Mouse (Mus musculus): ENCODE results near the gene Ppib.

Ppib gene

GRCm38 (mm10) chr9:66059583-66060307 is at the start of gene Ppib:
Gene Ppib (plus strand): TSS chr9:66060222.
- DNase-seq (ENCODE audit: low spot score) = peak; percentile 99

DNA sequence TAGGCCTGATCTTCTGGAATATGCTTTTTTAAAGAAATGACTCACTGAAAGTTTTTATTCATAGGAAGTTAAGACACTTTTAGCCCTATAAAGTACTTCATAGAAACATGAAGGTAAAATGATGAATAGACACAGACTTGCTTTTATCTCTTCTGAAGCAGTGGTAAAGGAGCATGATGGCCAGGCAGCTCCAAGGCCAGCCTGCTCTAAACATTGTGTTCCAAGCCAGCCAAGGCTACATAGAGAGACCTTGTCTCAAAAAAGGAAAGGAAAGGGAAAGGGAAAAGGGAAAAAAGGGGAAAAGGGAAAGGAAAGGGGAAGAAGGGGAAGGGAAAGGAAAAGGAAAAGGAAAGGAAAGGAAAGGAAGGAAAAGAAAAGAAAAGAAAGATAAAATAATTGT is 39.4 kb upstream of the Ppib start:
- no peak for DNase-seq (ENCODE audit: low spot score)

DNA sequence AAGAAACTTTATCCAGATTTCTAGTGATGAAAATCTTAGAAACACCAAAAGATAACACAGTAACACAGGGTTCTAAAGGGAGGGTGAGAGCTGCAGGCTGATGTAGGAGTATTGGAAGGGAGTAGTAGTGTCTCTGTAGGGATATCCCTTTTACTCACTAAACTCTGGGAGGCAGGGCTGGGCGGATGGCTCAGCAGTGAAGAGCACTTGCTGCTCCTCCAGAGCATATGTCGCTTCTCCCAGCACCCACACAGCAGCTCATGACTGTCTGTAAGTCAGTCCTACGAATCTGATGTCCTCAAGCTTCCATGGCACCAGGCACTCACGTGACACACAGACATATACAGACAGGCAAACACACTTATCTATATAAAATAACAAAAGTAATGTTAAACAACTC is 21.9 kb upstream of the Ppib start:
- DNase-seq (ENCODE audit: low spot score) = no peak

DNA sequence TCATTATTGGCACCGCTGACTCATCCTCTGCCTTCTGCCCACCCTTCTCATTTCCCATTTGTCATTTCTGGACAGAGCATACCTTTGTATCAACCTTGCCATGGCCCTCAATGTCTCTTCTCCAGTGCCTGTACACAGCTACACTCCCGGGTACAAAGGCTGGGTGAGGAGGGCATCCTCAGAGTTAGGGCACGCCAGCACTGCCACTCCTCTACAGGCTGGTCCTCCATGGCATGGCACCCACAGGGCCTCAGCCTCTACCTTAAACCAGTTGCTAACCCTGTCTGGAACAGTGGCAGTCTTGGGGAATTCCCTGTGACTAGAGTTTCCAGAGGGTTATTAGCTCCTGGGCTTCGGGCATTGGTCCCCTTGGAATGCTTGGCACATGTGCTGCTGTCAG is 21.4 kb upstream of the Ppib start:
- DNase-seq (ENCODE audit: low spot score) = no peak

GRCm38 (mm10) chr9:66039290-66039689 is 20.7 kb upstream of the Ppib start:
- no peak for DNase-seq (ENCODE audit: low spot score)

DNA sequence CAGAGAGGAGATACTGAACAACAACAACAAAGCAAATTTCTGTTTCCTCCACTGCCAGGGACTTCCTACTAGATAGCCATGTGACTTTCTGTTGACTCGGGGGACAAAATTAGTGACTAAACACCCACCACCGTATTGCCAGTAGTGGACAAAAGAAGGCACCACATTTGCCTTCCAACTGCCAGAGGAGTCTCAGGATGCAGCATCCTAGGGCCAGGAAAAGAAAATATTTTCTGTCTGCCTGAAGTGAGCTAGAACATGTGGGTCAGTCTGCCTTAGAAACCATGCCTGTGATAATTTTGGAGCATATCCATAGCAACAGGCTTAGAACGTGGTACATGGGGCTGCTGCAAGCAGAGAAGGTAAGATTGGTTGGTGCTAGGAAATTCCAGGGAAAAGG is 19.2 kb upstream of the Ppib start:
- DNase-seq (ENCODE audit: low spot score) = no peak

- no peak for DNase-seq (ENCODE audit: low spot score)
Measured at GRCm38 (mm10) chr9:66042331-66042730, 17.7 kb upstream of the Ppib start.

- DNase-seq (ENCODE audit: low spot score) = no peak
Measured at GRCm38 (mm10) chr9:66043241-66043640, 16.8 kb upstream of the Ppib start.

DNA sequence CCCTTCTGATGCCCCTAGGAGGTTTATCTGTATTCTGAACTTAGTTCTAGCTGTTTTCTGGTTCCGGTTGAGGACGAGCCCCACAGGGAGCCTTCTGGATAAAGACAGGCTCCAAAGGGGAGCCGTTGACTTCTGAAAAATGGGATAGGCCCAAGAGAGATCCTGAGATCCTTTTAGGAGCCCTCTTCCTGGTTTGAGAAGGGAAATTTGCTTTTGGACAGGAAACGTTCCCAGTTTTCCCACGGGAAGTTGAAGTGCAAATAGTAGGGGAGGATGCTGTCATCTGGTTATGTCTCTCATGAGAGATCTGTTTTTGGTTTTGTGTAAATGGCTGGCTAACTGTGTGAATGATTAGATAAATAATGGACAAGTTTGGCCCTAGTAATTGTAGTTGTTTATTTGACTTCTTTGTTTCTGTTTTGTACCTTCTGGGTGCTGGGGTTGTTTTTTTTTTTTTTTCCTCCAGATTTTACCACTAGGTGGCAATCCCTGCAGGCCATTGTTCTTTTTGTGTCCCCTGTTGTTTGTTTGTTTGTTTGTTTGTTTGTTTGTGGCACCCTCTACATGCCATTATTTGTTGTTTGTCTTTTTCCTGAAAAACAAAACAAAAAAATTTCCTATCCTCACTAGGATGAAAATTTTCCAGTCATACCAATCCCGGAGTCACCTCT is 10.0 kb upstream of the Ppib start:
- no peak for DNase-seq (ENCODE audit: low spot score)

DNA sequence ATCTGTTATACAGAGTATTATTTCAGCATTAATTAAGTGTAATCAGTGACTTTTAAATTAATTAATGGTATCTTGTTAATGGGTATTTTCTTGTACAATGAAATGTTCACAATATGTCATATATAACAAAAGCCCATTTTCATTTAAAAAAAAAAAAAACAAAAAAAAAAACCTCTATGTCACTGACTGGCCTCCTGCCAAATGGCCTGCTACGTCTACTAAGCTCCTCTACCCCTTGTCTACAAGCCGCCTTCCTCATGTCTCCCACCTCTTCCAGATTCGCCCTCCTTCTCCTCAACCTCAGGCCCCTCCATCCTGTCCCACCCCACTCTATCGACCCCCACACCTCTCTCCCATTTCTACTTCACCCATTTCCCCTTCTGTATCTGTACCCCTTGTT is 8.5 kb upstream of the Ppib start:
- DNase-seq (ENCODE audit: low spot score) = no peak

DNA sequence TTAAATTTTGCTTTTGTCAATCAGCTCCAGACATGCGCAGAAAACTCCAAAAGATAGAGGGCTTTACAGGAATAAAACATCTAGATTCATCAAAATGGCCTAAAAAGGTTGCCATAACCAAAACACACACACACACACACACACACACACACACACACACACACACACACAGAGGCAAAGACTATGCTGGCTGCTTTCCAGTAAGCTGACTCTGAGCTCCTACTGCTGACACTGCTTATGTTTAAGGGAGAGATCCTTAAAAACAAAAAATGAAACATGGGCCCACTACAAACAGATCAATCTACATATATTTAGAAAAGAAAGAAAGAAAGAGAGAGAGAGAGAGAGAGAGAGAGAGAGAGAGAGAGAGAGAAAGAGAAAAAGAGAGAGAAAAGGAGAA is 7.3 kb upstream of the Ppib start:
- DNase-seq (ENCODE audit: low spot score) = no peak

DNA sequence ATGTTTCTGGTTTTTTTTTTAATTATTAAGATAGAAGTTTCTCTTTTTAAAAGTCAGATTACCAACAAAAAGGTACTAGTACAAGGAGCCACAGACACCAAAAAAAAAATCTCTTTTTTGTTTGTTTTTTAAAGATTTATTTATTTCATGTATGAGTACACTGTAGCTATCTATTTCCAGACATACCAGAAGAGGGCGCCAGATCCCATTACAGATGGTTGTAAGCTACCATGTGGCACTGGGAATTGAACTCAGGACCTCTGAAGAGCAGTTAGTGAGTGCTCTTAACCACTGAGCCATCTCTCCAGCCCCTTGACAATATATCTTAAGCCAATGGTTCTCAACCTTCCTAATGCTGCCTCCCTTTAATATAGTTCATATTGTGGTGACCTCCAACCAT is 6.4 kb upstream of the Ppib start:
- no peak for DNase-seq (ENCODE audit: low spot score)

DNA sequence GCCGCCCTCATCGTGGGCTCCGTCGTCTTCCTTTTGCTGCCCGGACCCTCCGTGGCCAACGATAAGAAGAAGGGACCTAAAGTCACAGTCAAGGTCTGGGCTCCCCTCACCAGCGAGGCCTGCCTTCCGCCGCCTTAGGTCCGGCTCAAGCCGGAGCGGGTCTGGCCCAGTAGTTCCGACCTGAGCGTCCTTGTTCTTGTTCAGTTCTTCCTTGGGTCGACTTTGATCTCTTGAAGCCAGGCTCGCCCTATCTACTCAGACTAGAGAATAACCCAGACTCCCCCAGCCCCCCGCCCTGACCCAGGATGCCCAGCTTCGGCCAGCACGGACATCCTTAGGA is 256 bp downstream of the Ppib start:
- DNase-seq (ENCODE audit: low spot score) = no peak

- no peak for DNase-seq (ENCODE audit: low spot score)
Measured at GRCm38 (mm10) chr9:66060986-66061385, 964 bp downstream of the Ppib start.

DNA sequence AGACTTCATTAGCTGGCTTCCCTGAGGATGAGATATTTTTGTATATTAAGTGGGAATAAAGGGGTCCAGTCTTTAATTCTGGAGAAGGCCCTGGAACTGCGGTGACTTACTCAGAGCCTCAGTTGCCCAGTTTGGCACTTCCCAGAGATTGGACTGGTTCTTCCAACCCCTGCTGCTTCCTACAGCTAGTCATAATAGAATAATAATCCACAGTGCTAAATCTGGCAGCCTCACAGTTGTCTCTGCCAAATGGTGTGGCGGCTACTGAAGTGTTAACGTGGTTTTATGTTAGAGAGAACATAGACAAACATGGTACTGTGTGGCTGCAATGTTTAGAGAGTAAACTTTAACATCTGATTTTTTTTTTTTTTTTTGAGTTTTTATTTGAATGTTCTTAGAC is 1.6 kb downstream of the Ppib start:
- no peak for DNase-seq (ENCODE audit: low spot score)

DNA sequence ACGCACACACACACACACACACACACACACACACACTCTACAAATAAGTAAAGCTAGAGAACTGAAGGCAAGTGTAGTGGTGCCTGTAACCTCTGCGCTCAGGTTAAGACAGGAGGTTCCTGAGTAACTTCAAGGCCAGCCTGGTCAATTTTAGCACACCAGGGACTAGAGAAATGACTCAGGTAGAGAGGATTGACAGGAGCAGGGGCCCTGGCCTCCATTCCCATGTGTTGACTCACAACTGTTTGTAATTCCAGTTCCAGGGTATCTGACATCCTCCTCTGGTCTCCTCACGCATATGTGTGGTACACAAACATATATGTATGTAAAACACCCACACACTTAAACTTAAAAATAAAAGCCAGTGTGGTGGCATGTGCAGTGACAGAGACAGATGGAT is 3.4 kb downstream of the Ppib start:
- no peak for DNase-seq (ENCODE audit: low spot score)

- no peak for DNase-seq (ENCODE audit: low spot score)
Measured at GRCm38 (mm10) chr9:66064316-66064715, 4.3 kb downstream of the Ppib start.

GRCm38 (mm10) chr9:66066791-66067190 is 6.8 kb downstream of the Ppib start:
- no peak for DNase-seq (ENCODE audit: low spot score)

DNA sequence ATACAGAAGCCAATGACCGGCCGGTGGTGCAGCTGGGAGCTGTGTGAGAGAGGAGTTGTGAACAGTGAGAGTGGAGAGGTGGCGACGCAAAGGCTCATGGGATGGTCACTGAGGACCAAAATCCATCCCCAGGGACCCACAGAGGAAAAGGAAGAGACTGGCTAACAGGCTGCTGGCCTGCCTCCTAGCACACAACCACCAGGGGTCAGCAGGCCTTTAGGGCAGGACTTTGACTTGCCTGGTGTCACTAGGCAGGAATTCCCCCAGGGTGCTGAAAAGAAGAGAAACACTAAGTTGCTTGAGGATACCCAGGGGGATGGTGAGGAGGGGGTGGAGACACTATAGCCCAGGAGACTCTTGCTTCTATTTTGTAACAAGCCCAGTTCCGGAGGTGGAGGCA is 7.5 kb downstream of the Ppib start:
- peak; percentile 73 for DNase-seq (ENCODE audit: low spot score)

- no peak for DNase-seq (ENCODE audit: low spot score)
Measured at GRCm38 (mm10) chr9:66068056-66068455, 8.0 kb downstream of the Ppib start.

DNA sequence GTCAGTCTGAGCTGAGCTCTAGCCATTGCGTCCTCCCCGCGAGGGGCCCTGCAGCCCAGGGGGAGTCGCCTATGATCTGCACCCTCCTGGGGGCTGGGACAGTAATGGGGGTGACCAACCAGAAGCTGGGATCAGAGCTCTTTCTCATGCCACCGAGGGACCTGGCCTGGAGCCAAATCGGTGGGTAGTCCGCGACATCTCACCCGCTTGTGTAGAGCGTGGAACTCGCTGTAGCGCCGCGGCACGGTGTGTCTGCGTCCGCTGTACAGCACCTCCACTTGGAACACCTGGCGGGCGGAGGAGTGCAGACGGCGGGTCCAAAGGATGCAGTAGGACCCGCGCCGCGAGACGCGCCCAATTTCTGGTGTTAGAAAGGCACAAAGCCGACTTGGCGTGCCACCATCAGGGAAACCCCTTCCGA is 9.0 kb downstream of the Ppib start:
- DNase-seq (ENCODE audit: low spot score) = no peak

GRCm38 (mm10) chr9:66069583-66069982 is 9.6 kb downstream of the Ppib start, which contains the start of gene Snx22:
Gene Snx22 (minus strand): TSS chr9:66069719.
- peak; percentile 87 for DNase-seq (ENCODE audit: low spot score)

- no peak for DNase-seq (ENCODE audit: low spot score)
Measured at GRCm38 (mm10) chr9:66070151-66070550, 10.1 kb downstream of the Ppib start.

GRCm38 (mm10) chr9:66072754-66073153 is 12.7 kb downstream of the Ppib start:
- DNase-seq (ENCODE audit: low spot score) = no peak

All from embryo, embryonic 10 days (tissue).